Mouse (Mus musculus): ENCODE data around the gene Akr1b7.

DNA sequence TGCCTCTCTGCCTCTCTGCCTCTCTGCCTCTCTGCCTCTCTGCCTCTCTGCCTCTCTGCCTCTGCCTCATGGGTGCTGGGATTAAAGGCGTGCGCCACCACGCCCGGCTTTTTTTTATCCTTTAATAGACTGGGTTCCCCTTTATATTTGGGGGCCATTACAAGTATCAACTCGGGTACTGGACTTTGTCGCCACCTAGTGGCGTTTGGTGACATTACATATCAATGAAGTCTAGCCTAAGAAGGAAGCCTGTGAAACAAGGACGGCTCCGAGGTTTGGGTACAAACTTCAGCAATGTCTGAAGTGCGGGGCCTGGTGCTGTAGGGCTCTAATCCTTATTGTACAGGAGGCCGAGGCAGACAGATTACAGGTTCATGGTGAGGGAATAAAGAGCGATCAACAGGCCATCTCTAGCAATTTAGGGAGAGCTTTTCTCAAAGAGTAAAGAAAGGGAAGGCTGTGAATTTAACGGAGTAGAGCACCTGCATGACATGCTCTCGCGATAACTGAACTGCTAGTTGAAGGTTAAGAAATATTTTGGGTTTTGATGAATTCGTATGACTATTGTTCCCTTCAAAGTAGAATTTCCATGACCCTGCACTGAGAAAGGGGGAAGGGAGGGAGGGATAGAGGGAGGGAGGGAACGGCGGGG, 40.3 kb upstream of the Akr1b7 start:
- TF ChIP-seq CTCF (IDR thresholded peaks at IDR 0.05; ENCODE audit: extremely low read depth, insufficient read length, insufficient replicate concordance, low read depth, low read length) (peak; percentile 29; the same call in 1 of the 2 replicates), POLR2A (IDR thresholded peaks at IDR 0.05; ENCODE audit: low read depth, low read length) (no peak)

Data from small intestine, adult 2 months (tissue).